Mouse (Mus musculus): ENCODE data around the gene Car2.

- TF ChIP-seq ZC3H11A (IDR thresholded peaks at IDR 0.05; ENCODE audit: borderline replicate concordance, low read depth, low read length) (no peak), MAFK (IDR thresholded peaks at IDR 0.05; ENCODE audit: insufficient read depth, low read depth, low read length) (no peak), ZNF384 (IDR thresholded peaks at IDR 0.05; ENCODE audit: low read depth, low read length) (no peak)
These were observed 4.1 kb upstream of the Car2 start for GRCm38 (mm10) chr3:14882005-14882404.

All from ES-E14 (cell line).